ENCODE assay signal across 8 mouse cellular contexts in genomic region chr2:167685137-167685536, GRCm38 (mm10). TPM values are rescaled to one million over a fixed set of nuclear protein-coding genes. Genes with fewer than 3 reads are reported as not detected.
A peak's percentile ranks its signal among the peaks of the same experiment; 100 is the strongest.
DNase-seq lines count a peak whose midpoint lies in the region; ATAC-seq lines count a peak whose summit lies in the region.

No protein-coding gene starts in this region.

- no peak overlapping the region for H3K4me3 ChIP-seq in kidney, embryonic 14.5 days (ENCODE audit: low read length)

- H3K4me2 ChIP-seq in kidney, embryonic 14.5 days (replicated peaks; ENCODE audit: low read depth, low read length): no peak overlapping the region

- no peak for ATAC-seq in kidney, embryonic 14.5 days (ENCODE audit: low FRiP score, low TSS enrichment)

- no peak overlapping the region for H3K9ac ChIP-seq in kidney, embryonic 14.5 days (ENCODE audit: low read depth, low read length)

- DNase-seq in kidney, adult 18-20 months: peak; percentile 99
- peak; percentile 96 for DNase-seq in cerebellum, adult 9-10 months
- peak; percentile 90 to 100 for DNase-seq in frontal cortex, adult 2 months (ENCODE audit: extremely low spot score in 1 of 2, low spot score in 1 of 2)
- peak; percentile 85 for DNase-seq in hindlimb bud, embryonic 11.5 days (ENCODE audit: extremely low spot score, low read depth, low spot score)
- DNase-seq in left cerebral cortex, postnatal 4 days: peak; percentile 96
- DNase-seq in natural killer cell, adult 2 months (ENCODE audit: low spot score in 2 of 2): peak; percentile 89 to 93
- DNase-seq in spleen, postnatal 4 days (ENCODE audit: low spot score in 2 of 2): peak; percentile 93 to 99

- peaks cover 6% of the 10 kb centered on the region; the same call in 1 of the 2 replicates for H3K4me1 ChIP-seq in kidney, embryonic 14.5 days (ENCODE audit: control insufficient read depth, insufficient read depth, low read length)

- no peaks in the 10 kb centered on the region for H3K36me3 ChIP-seq in kidney, embryonic 14.5 days (ENCODE audit: control insufficient read depth, insufficient read depth, low read length)

- intact Hi-C loops in left cerebral cortex, postnatal 4 days (cut with DNase I): loop anchor here (10.0 kb wide), 1 partner anchor 310 kb away; no protein-coding TSS in a partner anchor

- no peaks in the 10 kb centered on the region for H3K9me3 ChIP-seq in kidney, embryonic 14.5 days (ENCODE audit: control insufficient read depth, low read length)

- H3K27ac ChIP-seq in kidney, embryonic 14.5 days (ENCODE audit: low read depth, low read length): no peak overlapping the region

- 10% methylated on average over 8 of the region's 8 CpGs for WGBS in kidney, embryonic 14.5 days

- peaks cover 4% of the 10 kb centered on the region; the same call in 1 of the 2 replicates for H3K27me3 ChIP-seq in kidney, embryonic 14.5 days (ENCODE audit: control insufficient read depth, insufficient read depth, low read length)

RNA-seq across cellular contexts. Expression of gene Cebpb, which starts 3.6 kb away (rescaled TPM):
- 7.7 and 8.3 TPM in 2 replicates for polyA plus RNA-seq in kidney, embryonic 14.5 days (2014; fragmentation: Nextera tagmentation; extraction: Ambion mirVana)
- polyA plus RNA-seq in frontal cortex, adult 2 months (2012; rRNA removed): 14.5 and 14.9 TPM in 2 replicates
- 1 to 10 TPM; 3.8 to 5.5 TPM for total RNA-seq in left cerebral cortex, postnatal 4 days (2021)

RNA-seq across cellular contexts. Expression of gene Tmem189, which starts 4.5 kb away (rescaled TPM):
- polyA plus RNA-seq in kidney, embryonic 14.5 days (2014; fragmentation: Nextera tagmentation; extraction: Ambion mirVana): 37.9 and 52.8 TPM in 2 replicates
- 71.5 and 75.7 TPM in 2 replicates for polyA plus RNA-seq in frontal cortex, adult 2 months (2012; rRNA removed)
- 10 to 100 TPM; 37.6 to 39.2 TPM for total RNA-seq in left cerebral cortex, postnatal 4 days (2021)

RNA-seq across cellular contexts. Expression of gene Gm20431, which starts 23.8 kb away (rescaled TPM):
- polyA plus RNA-seq in kidney, embryonic 14.5 days (2014; fragmentation: Nextera tagmentation; extraction: Ambion mirVana): 5.6 and 6.1 TPM in 2 replicates
- polyA plus RNA-seq in frontal cortex, adult 2 months (2012; rRNA removed): 0.88 TPM in 1 of 2 replicates, not detected in the other
- total RNA-seq in left cerebral cortex, postnatal 4 days (2021): 10 to 100 TPM; 30.8 to 32.7 TPM

RNA-seq across cellular contexts. Expression of gene Ube2v1, which starts 53.2 kb away (rescaled TPM):
- polyA plus RNA-seq in kidney, embryonic 14.5 days (2014; fragmentation: Nextera tagmentation; extraction: Ambion mirVana): 212 and 283 TPM in 2 replicates
- polyA plus RNA-seq in frontal cortex, adult 2 months (2012; rRNA removed): 250 and 280 TPM in 2 replicates
- 100 to 1,000 TPM; 217 TPM for total RNA-seq in left cerebral cortex, postnatal 4 days (2021)
